In the genomic region with DNA sequence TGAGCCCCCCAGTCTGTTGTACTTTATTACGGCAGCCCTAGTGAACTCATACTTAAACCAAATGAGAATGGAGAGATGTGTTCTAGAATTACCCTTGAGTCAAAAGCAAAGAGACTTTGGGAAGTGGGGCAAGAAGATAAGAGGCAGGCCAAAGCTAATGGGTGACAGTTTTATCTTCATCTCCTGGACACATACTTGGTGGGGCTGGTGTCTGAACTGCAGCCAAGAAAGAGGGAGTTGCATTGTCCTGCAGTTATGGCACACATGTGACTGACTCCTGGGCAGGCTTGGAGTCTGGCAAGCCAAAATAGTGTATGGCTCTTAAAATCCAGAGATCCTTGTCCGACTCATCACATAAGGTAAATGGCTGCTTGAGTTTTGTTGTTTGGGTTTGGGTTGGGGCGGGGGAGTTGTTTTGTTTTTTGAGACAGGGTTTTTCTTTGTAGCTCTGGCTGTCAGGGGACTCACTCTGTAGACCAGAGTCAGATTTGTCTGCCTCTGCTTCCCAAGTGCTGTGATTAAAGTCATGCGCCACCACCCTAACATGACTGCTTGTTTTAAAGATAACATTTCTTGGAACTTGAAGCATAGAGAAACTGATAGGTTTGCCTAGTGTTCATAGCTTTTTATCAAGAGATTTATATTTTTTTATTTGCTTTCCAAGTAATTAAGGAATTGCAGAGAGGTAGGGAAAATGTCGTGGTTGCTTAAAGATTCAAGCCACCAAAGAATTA, we compare ENCODE assay signal across 22 mouse cellular contexts. TPM values are rescaled to one million over a fixed set of nuclear protein-coding genes. Genes with fewer than 3 reads are reported as not detected.
DNase-seq lines count a peak whose midpoint lies in the region; ATAC-seq and TF ChIP-seq lines count a peak whose summit lies in the region.
"Had no signal": no experiment of that assay in that cellular context is flagged by ENCODE, and none has a peak within 500 bp of the region (broad histone marks: within the 10 kb centered on the region; RNA-seq: fewer than 3 reads in every experiment).

No protein-coding gene starts in this region.

- H3K9ac ChIP-seq in heart, postnatal 0 days (replicated peaks; ENCODE audit: low read depth, low read length): no peak overlapping the region
- no peak overlapping the region for H3K9ac ChIP-seq in stomach, postnatal 0 days (ENCODE audit: low read length)
- H3K9ac ChIP-seq: hindbrain, embryonic 15.5 days; kidney, embryonic 15.5 days had no signal

- no peak for TF ChIP-seq CTCF in heart, postnatal 0 days (IDR thresholded peaks at IDR 0.05; ENCODE audit: low read depth)
- no peak for TF ChIP-seq CTCF in stomach, postnatal 0 days (IDR thresholded peaks at IDR 0.05; ENCODE audit: low read depth)

- ATAC-seq in megakaryocyte, adult 5-6 weeks (ENCODE audit: poor library complexity, severe bottlenecking): no peak
- ATAC-seq in heart, postnatal 0 days (ENCODE audit: insufficient read depth, low read depth): peak; percentile 87
- ATAC-seq in stomach, postnatal 0 days (ENCODE audit: low FRiP score, low TSS enrichment): no peak
- ATAC-seq: intestine, embryonic 16.5 days had no signal

- WGBS in heart, embryonic 10.5 days: 58% methylated on average over 5 of the region's 5 CpGs
- WGBS in heart, postnatal 0 days: 26% methylated on average over 5 of the region's 5 CpGs
- 70% methylated on average over 5 of the region's 5 CpGs for WGBS in stomach, postnatal 0 days

- DNase-seq in heart, embryonic 10.5 days (ENCODE audit: low spot score): no peak
- peak; percentile 83 for DNase-seq in heart, postnatal 0 days (ENCODE audit: low spot score)
- peak; percentile 21 for DNase-seq in stomach, postnatal 0 days (ENCODE audit: low spot score)
- DNase-seq in spleen, postnatal 14 days (ENCODE audit: low spot score in 2 of 2): no peak
- DNase-seq in gastrocnemius, adult 8-10 months (ENCODE audit: low spot score in 2 of 2): no peak
- no peak for DNase-seq in gastrocnemius, postnatal 36 days
- DNase-seq: adrenal gland, adult 8-10 months; cerebellum, postnatal 10 days; gastrocnemius, adult 2 months; kidney, postnatal 4 days; layer of hippocampus, adult 9-11 months; lung, adult 18-20 months; right cerebral cortex, adult 18-20 months; thymus, postnatal 4 days had no signal

- peak overlapping the region; percentile 23 for H3K4me3 ChIP-seq in megakaryocyte, embryonic 14.5 days (replicated peaks)
- H3K4me3 ChIP-seq in heart, embryonic 10.5 days: no peak overlapping the region
- H3K4me3 ChIP-seq in heart, postnatal 0 days (ENCODE audit: low read depth, low read length): no peak overlapping the region
- no peak overlapping the region for H3K4me3 ChIP-seq in stomach, postnatal 0 days (ENCODE audit: low read depth, low read length)
- H3K4me3 ChIP-seq: forebrain, embryonic 10.5 days; gastrocnemius, adult 2 months; hindbrain, embryonic 15.5 days; kidney, embryonic 15.5 days had no signal

- peaks cover 86% of the 10 kb centered on the region for H3K4me1 ChIP-seq in megakaryocyte, embryonic 14.5 days
- H3K4me1 ChIP-seq in heart, embryonic 10.5 days: peaks cover 70% of the 10 kb centered on the region
- peaks cover 41% of the 10 kb centered on the region for H3K4me1 ChIP-seq in heart, postnatal 0 days (ENCODE audit: control insufficient read depth, insufficient read depth)
- H3K4me1 ChIP-seq in stomach, postnatal 0 days (replicated peaks; ENCODE audit: control insufficient read depth, insufficient read depth): 0 out of 2 replicates have a peak, but pooled peaks cover 2% of the 10 kb centered on the region
- H3K4me1 ChIP-seq: kidney, embryonic 15.5 days had no signal

- H3K27ac ChIP-seq in heart, embryonic 10.5 days: peak overlapping the region; percentile 49
- H3K27ac ChIP-seq in heart, postnatal 0 days (ENCODE audit: low read depth): peak overlapping the region; percentile 77
- H3K27ac ChIP-seq in stomach, postnatal 0 days (replicated peaks): no peak overlapping the region
- H3K27ac ChIP-seq: forebrain, embryonic 10.5 days; gastrocnemius, adult 2 months; hindbrain, embryonic 15.5 days; kidney, embryonic 15.5 days had no signal

- TF ChIP-seq EP300 in heart, postnatal 0 days (IDR thresholded peaks at IDR 0.05; ENCODE audit: low read depth): peak; percentile 88
- no peak for TF ChIP-seq EP300 in stomach, postnatal 0 days (optimal IDR thresholded peaks at IDR 0.05)

- peaks cover 38% of the 10 kb centered on the region for H3K36me3 ChIP-seq in megakaryocyte, embryonic 14.5 days (replicated peaks; ENCODE audit: low read length)
- H3K36me3 ChIP-seq in heart, embryonic 10.5 days: peaks cover 65% of the 10 kb centered on the region
- peaks cover 49% of the 10 kb centered on the region for H3K36me3 ChIP-seq in heart, postnatal 0 days (replicated peaks; ENCODE audit: control insufficient read depth, insufficient read depth, low read length)
- H3K36me3 ChIP-seq in stomach, postnatal 0 days (ENCODE audit: control insufficient read depth, insufficient read depth, low read length): peaks cover 7% of the 10 kb centered on the region; the same call in 1 of the 2 replicates

- no peak overlapping the region for H3K4me2 ChIP-seq in heart, postnatal 0 days (ENCODE audit: low read depth, low read length)
- no peak overlapping the region for H3K4me2 ChIP-seq in stomach, postnatal 0 days (replicated peaks; ENCODE audit: low read depth)
- H3K4me2 ChIP-seq: hindbrain, embryonic 15.5 days; kidney, embryonic 15.5 days; liver, embryonic 11.5 days had no signal

- intact Hi-C loops in gastrocnemius, postnatal 36 days (cut with DNase I): no loop called here

- no peaks in the 10 kb centered on the region for H3K9me3 ChIP-seq in megakaryocyte, embryonic 14.5 days
- no peaks in the 10 kb centered on the region for H3K9me3 ChIP-seq in heart, embryonic 10.5 days
- no peaks in the 10 kb centered on the region for H3K9me3 ChIP-seq in heart, postnatal 0 days (replicated peaks; ENCODE audit: control insufficient read depth, low read length)
- H3K9me3 ChIP-seq in stomach, postnatal 0 days (ENCODE audit: control insufficient read depth, low read length): no peaks in the 10 kb centered on the region
- H3K9me3 ChIP-seq: forebrain, embryonic 10.5 days; hindbrain, embryonic 15.5 days; kidney, embryonic 15.5 days had no signal

- H3K27me3 ChIP-seq in megakaryocyte, embryonic 14.5 days (replicated peaks): no peaks in the 10 kb centered on the region
- H3K27me3 ChIP-seq in heart, embryonic 10.5 days (ENCODE audit: insufficient read depth, poor library complexity, severe bottlenecking): no peaks in the 10 kb centered on the region
- H3K27me3 ChIP-seq in heart, postnatal 0 days (ENCODE audit: control insufficient read depth, insufficient read depth, low read length): no peaks in the 10 kb centered on the region
- H3K27me3 ChIP-seq in stomach, postnatal 0 days (ENCODE audit: control insufficient read depth, insufficient read depth, low read length): no peaks in the 10 kb centered on the region
- H3K27me3 ChIP-seq: kidney, embryonic 15.5 days had no signal

RNA-seq across cellular contexts. Expression of a gene that starts 18.5 kb away (rescaled TPM):
- polyA plus RNA-seq in megakaryocyte, embryonic 14.5 days (2012; ENCODE audit: insufficient read depth, low replicate concordance): 1.4 TPM in 1 of 2 replicates, not detected in the other
- 10.7 and 12.1 TPM in 2 replicates for total RNA-seq in megakaryocyte, adult 5-6 weeks (2015)
- 9.2 and 12.2 TPM in 2 replicates for total RNA-seq in megakaryocyte, adult 5-6 weeks (2017)
- polyA plus RNA-seq in heart, embryonic 10.5 days (2016; fragmentation: Nextera tagmentation; extraction: Ambion mirVana): 905 and 1,263 TPM in 2 replicates
- 1,353 and 1,464 TPM in 2 replicates for total RNA-seq in heart, postnatal 0 days (2014; rRNA removed; ENCODE audit: low replicate concordance)
- 1,907 and 1,928 TPM in 2 replicates for polyA plus RNA-seq in heart, postnatal 0 days (2015; fragmentation: Nextera tagmentation; extraction: Ambion mirVana)
- polyA plus RNA-seq in stomach, postnatal 0 days (2015; fragmentation: Nextera tagmentation; extraction: Ambion mirVana): 0.22 and 0.73 TPM in 2 replicates
- 100 to 1,000 TPM; 106 to 187 (median 120) TPM for total RNA-seq in gastrocnemius, adult 8-10 months (2022)
- 100 to 1,000 TPM in 1 of 2 experiments, 10 to 100 TPM in 1; 57.7 to 182 TPM for total RNA-seq in gastrocnemius, postnatal 36 days (2021)
- total RNA-seq: adrenal gland, adult 8-10 months had no signal
- polyA plus RNA-seq: forebrain, embryonic 10.5 days; small intestine, adult 2 months had no signal

RNA-seq across cellular contexts. Expression of a gene that starts 40.5 kb away (rescaled TPM):
- polyA plus RNA-seq in megakaryocyte, embryonic 14.5 days (2012; ENCODE audit: insufficient read depth, low replicate concordance): 1.9 and 3.1 TPM in 2 replicates
- 54.3 and 54.4 TPM in 2 replicates for total RNA-seq in megakaryocyte, adult 5-6 weeks (2015)
- 43.1 and 52.2 TPM in 2 replicates for total RNA-seq in megakaryocyte, adult 5-6 weeks (2017)
- polyA plus RNA-seq in heart, embryonic 10.5 days (2016; fragmentation: Nextera tagmentation; extraction: Ambion mirVana): 34.8 and 37.7 TPM in 2 replicates
- 51.6 and 58.5 TPM in 2 replicates for total RNA-seq in heart, postnatal 0 days (2014; rRNA removed; ENCODE audit: low replicate concordance)
- 26.9 and 29.5 TPM in 2 replicates for polyA plus RNA-seq in heart, postnatal 0 days (2015; fragmentation: Nextera tagmentation; extraction: Ambion mirVana)
- 33.3 and 34.0 TPM in 2 replicates for polyA plus RNA-seq in stomach, postnatal 0 days (2015; fragmentation: Nextera tagmentation; extraction: Ambion mirVana)
- total RNA-seq in gastrocnemius, adult 8-10 months (2022): 1 to 10 TPM; 2.9 to 4.6 (median 3.6) TPM
- total RNA-seq in gastrocnemius, postnatal 36 days (2021): 1 to 10 TPM; 2.5 to 4.8 TPM

RNA-seq across cellular contexts. Expression of a gene that starts 52.1 kb away (rescaled TPM):
- polyA plus RNA-seq in megakaryocyte, embryonic 14.5 days (2012; ENCODE audit: insufficient read depth, low replicate concordance): 23.0 and 25.1 TPM in 2 replicates
- total RNA-seq in megakaryocyte, adult 5-6 weeks (2015): 129 and 131 TPM in 2 replicates
- total RNA-seq in megakaryocyte, adult 5-6 weeks (2017): 40.6 and 49.7 TPM in 2 replicates
- polyA plus RNA-seq in heart, embryonic 10.5 days (2016; fragmentation: Nextera tagmentation; extraction: Ambion mirVana): 21.9 and 25.4 TPM in 2 replicates
- 5.8 and 5.9 TPM in 2 replicates for total RNA-seq in heart, postnatal 0 days (2014; rRNA removed; ENCODE audit: low replicate concordance)
- 3.0 and 3.5 TPM in 2 replicates for polyA plus RNA-seq in heart, postnatal 0 days (2015; fragmentation: Nextera tagmentation; extraction: Ambion mirVana)
- 4.5 and 5.0 TPM in 2 replicates for polyA plus RNA-seq in stomach, postnatal 0 days (2015; fragmentation: Nextera tagmentation; extraction: Ambion mirVana)
- total RNA-seq in gastrocnemius, adult 8-10 months (2022): under 1 TPM in 2 of 4 experiments, not detected in 2; 0.16 to 0.34 TPM
- under 1 TPM; 0.25 to 0.84 TPM for total RNA-seq in gastrocnemius, postnatal 36 days (2021)
- total RNA-seq: gastrocnemius, adult 2 months had no signal

Comparison
In these comparisons a context has a peak if more than half of its experiments do, and no peak if none do; other contexts are left out.
1. DNase-seq: peak in heart, postnatal 0 days (single experiment) and stomach, postnatal 0 days (single experiment); none in heart, embryonic 10.5 days (single experiment), spleen, postnatal 14 days (0 of 2), gastrocnemius, adult 8-10 months (0 of 2) and gastrocnemius, postnatal 36 days (0 of 2).